Mouse (Mus musculus) hindbrain, embryonic 13.5 days (tissue): ENCODE measurements around the gene Ier5. TPM values are rescaled to one million over a fixed set of nuclear protein-coding genes. Genes with fewer than 3 reads are reported as not detected.

ENCODE experiments used
- ATAC-seq: fragments of 200-750 bp; cut with Nextera tagmentation; 2 replicates; pipeline ENCODE4 v1.8.0; 2017; ENCODE audit warnings: moderate TSS enrichment; ENCODE audit not compliant: low FRiP score
- H3K27ac ChIP-seq: fragments of 300-500 bp; sonication (generic); 2 replicates; pipeline ENCODE4 v1.5.1; 2015; ENCODE audit warnings: inconsistent platforms, mild to moderate bottlenecking, moderate library complexity
- H3K27me3 ChIP-seq: fragments of 300-500 bp; sonication (generic); 2 replicates; pipeline ENCODE4 v1.6.1; 2015; ENCODE audit warnings: mild to moderate bottlenecking, inconsistent platforms
- H3K36me3 ChIP-seq: fragments of 300-500 bp; sonication (generic); 2 replicates; pipeline ENCODE4 v1.6.1; 2015; ENCODE audit warnings: mild to moderate bottlenecking, inconsistent platforms
- H3K4me1 ChIP-seq: fragments of 300-500 bp; sonication (generic); replicated peaks from 2 replicates; pipeline ENCODE4 v1.6.1; 2015; ENCODE audit warnings: inconsistent platforms
- H3K4me2 ChIP-seq: fragments of 300-500 bp; sonication (generic); 2 replicates; pipeline ENCODE4 v1.6.1; 2015; ENCODE audit warnings: inconsistent platforms, mild to moderate bottlenecking, moderate library complexity
- H3K4me3 ChIP-seq: fragments of 300-500 bp; sonication (generic); 2 replicates; pipeline ENCODE4 v1.5.1; 2015; ENCODE audit warnings: mild to moderate bottlenecking, inconsistent platforms
- H3K9ac ChIP-seq: fragments of 300-500 bp; sonication (generic); 2 replicates; pipeline ENCODE4 v1.6.1; 2015; ENCODE audit warnings: mild to moderate bottlenecking, inconsistent platforms
- H3K9me3 ChIP-seq: fragments of 300-500 bp; sonication (generic); 2 replicates; pipeline ENCODE4 v1.6.1; 2016; ENCODE audit warnings: inconsistent platforms
- WGBS: fragments of 180-500 bp; shearing (Covaris S2); methylation state at CpG from one replicate; pipeline ENCODE4 v1.1.7; 2015; 5-methylcytosine and 5-hydroxymethylcytosine counted together
- polyA plus RNA-seq: library from polyadenylated mRNA; unstranded; fragments of >200 nt; fragmentation: Nextera tagmentation; extraction: Ambion mirVana; gene quantifications from 2 replicates; pipeline ENCODE4 v1.2.1, GENCODE M21; 2015

Ier5 gene
- polyA plus RNA-seq, 1 experiment from 2014 or later, result 8.8 TPM

- Histone ChIP-seq H3K4me1 (peaks cover 54% of the 10 kb centered on the region), H3K27ac (peak overlapping the region; percentile 75), H3K36me3 (no peaks in the 10 kb centered on the region), H3K4me3 (no peak overlapping the region), H3K9ac (no peak overlapping the region), H3K4me2 (no peak overlapping the region), H3K9me3 (no peaks in the 10 kb centered on the region), H3K27me3 (no peaks in the 10 kb centered on the region)
- ATAC-seq, result no peak
- 7% methylated on average over 7 of the region's 7 CpGs for WGBS
Observed at GRCm38 (mm10) chr1:155086416-155086815, 13.0 kb downstream of the Ier5 start.

GRCm38 (mm10) chr1:155084839-155085238, 14.6 kb downstream of the Ier5 start:
- H3K9me3 ChIP-seq, result no peaks in the 10 kb centered on the region
- no peak for ATAC-seq
- WGBS, result 42% methylated on average over 8 of the region's 8 CpGs
- no peaks in the 10 kb centered on the region for H3K36me3 ChIP-seq
- H3K9ac ChIP-seq, result no peak overlapping the region
- peak overlapping the region; percentile 30; the same call in 1 of the 2 replicates for H3K27ac ChIP-seq
- H3K4me3 ChIP-seq, result no peak overlapping the region
- peaks cover 60% of the 10 kb centered on the region for H3K4me1 ChIP-seq
- H3K4me2 ChIP-seq, result no peak overlapping the region
- no peaks in the 10 kb centered on the region for H3K27me3 ChIP-seq

- H3K27ac ChIP-seq, result peak overlapping the region; percentile 98
- under 1% methylated on average over 62 of the region's 77 CpGs for WGBS
- peak overlapping the region; percentile 66 for H3K4me2 ChIP-seq
- ATAC-seq, result peak; percentile 94
- H3K36me3 ChIP-seq, result no peaks in the 10 kb centered on the region
- H3K9ac ChIP-seq, result peak overlapping the region; percentile 78
- H3K9me3 ChIP-seq, result no peaks in the 10 kb centered on the region
- H3K4me1 ChIP-seq, result peaks cover 67% of the 10 kb centered on the region
- H3K27me3 ChIP-seq, result no peaks in the 10 kb centered on the region
- H3K4me3 ChIP-seq, result peak overlapping the region; percentile 43
Observed at GRCm38 (mm10) chr1:155083271-155084265, 15.9 kb downstream of the Ier5 start.

- WGBS, result 3% methylated on average over 13 of the region's 18 CpGs
- no peaks in the 10 kb centered on the region for H3K27me3 ChIP-seq
- peaks cover 74% of the 10 kb centered on the region for H3K4me1 ChIP-seq
- H3K4me3 ChIP-seq, result peak overlapping the region; percentile 43
- peak overlapping the region; percentile 78 for H3K9ac ChIP-seq
- ATAC-seq, result peak; percentile 62
- H3K27ac ChIP-seq, result peak overlapping the region; percentile 98
- no peaks in the 10 kb centered on the region for H3K36me3 ChIP-seq
- H3K4me2 ChIP-seq, result peak overlapping the region; percentile 66
- H3K9me3 ChIP-seq, result no peaks in the 10 kb centered on the region
Observed at GRCm38 (mm10) chr1:155082965-155083268, 16.5 kb downstream of the Ier5 start.

GRCm38 (mm10) chr1:155082158-155082964, 17.1 kb downstream of the Ier5 start:
- H3K4me2 ChIP-seq, result peak overlapping the region; percentile 66
- 5% methylated on average over 11 of the region's 11 CpGs for WGBS
- H3K4me1 ChIP-seq, result peaks cover 79% of the 10 kb centered on the region
- ATAC-seq, result no peak
- peak overlapping the region; percentile 78 for H3K9ac ChIP-seq
- no peaks in the 10 kb centered on the region for H3K27me3 ChIP-seq
- H3K36me3 ChIP-seq, result no peaks in the 10 kb centered on the region
- no peaks in the 10 kb centered on the region for H3K9me3 ChIP-seq
- H3K4me3 ChIP-seq, result peak overlapping the region; percentile 43
- peak overlapping the region; percentile 98 for H3K27ac ChIP-seq

- Histone ChIP-seq H3K27ac (peak overlapping the region; percentile 84), H3K9me3 (no peaks in the 10 kb centered on the region), H3K4me3 (no peak overlapping the region), H3K27me3 (no peaks in the 10 kb centered on the region), H3K4me2 (no peak overlapping the region), H3K9ac (no peak overlapping the region), H3K4me1 (peaks cover 60% of the 10 kb centered on the region), H3K36me3 (no peaks in the 10 kb centered on the region)
- ATAC-seq, result peak; percentile 30; the same call in 1 of the 2 replicates
- 38% methylated on average over 3 of the region's 3 CpGs for WGBS
Observed at GRCm38 (mm10) chr1:155077675-155078074, 21.8 kb downstream of the Ier5 start.

- H3K9ac ChIP-seq, result no peak overlapping the region
- no peaks in the 10 kb centered on the region for H3K27me3 ChIP-seq
- H3K27ac ChIP-seq, result no peak overlapping the region
- no peaks in the 10 kb centered on the region for H3K36me3 ChIP-seq
- WGBS, result 88% methylated on average over 7 of the region's 7 CpGs
- no peaks in the 10 kb centered on the region for H3K9me3 ChIP-seq
- no peak overlapping the region for H3K4me3 ChIP-seq
- peaks cover 61% of the 10 kb centered on the region for H3K4me1 ChIP-seq
- H3K4me2 ChIP-seq, result no peak overlapping the region
- ATAC-seq, result no peak
Observed at GRCm38 (mm10) chr1:155075856-155076255, 23.6 kb downstream of the Ier5 start.

- no peaks in the 10 kb centered on the region for H3K9me3 ChIP-seq
- peaks cover 61% of the 10 kb centered on the region for H3K4me1 ChIP-seq
- H3K27ac ChIP-seq, result no peak overlapping the region
- no peaks in the 10 kb centered on the region for H3K36me3 ChIP-seq
- H3K4me2 ChIP-seq, result no peak overlapping the region
- no peak for ATAC-seq
- WGBS, result 67% methylated on average over 7 of the region's 7 CpGs
- H3K9ac ChIP-seq, result no peak overlapping the region
- H3K27me3 ChIP-seq, result no peaks in the 10 kb centered on the region
- H3K4me3 ChIP-seq, result no peak overlapping the region
Observed at GRCm38 (mm10) chr1:155074856-155075255, 24.6 kb downstream of the Ier5 start.

- H3K9ac ChIP-seq, result no peak overlapping the region
- H3K27me3 ChIP-seq, result no peaks in the 10 kb centered on the region
- ATAC-seq, result no peak
- H3K4me2 ChIP-seq, result no peak overlapping the region
- H3K9me3 ChIP-seq, result no peaks in the 10 kb centered on the region
- no peaks in the 10 kb centered on the region for H3K36me3 ChIP-seq
- no peak overlapping the region for H3K4me3 ChIP-seq
- no peak overlapping the region for H3K27ac ChIP-seq
- H3K4me1 ChIP-seq, result peaks cover 57% of the 10 kb centered on the region
- 74% methylated on average over 6 of the region's 6 CpGs for WGBS
Observed at GRCm38 (mm10) chr1:155073905-155074304, 25.5 kb downstream of the Ier5 start.

- Histone ChIP-seq H3K4me2 (no peak overlapping the region), H3K27ac (no peak overlapping the region)
Observed at GRCm38 (mm10) chr1:155073133-155073532, 26.3 kb downstream of the Ier5 start.

GRCm38 (mm10) chr1:155071287-155071876, 28.1 kb downstream of the Ier5 start:
- 0 out of 2 replicates have a peak, but pooled peaks have one; percentile 27 for ATAC-seq
- WGBS, result 29% methylated on average over 7 of the region's 7 CpGs
- Histone ChIP-seq H3K9ac (no peak overlapping the region), H3K36me3 (no peaks in the 10 kb centered on the region), H3K27me3 (no peaks in the 10 kb centered on the region), H3K4me2 (no peak overlapping the region), H3K4me1 (peaks cover 36% of the 10 kb centered on the region), H3K4me3 (no peak overlapping the region), H3K9me3 (no peaks in the 10 kb centered on the region), H3K27ac (peak overlapping the region; percentile 6; the same call in 1 of the 2 replicates)

More at GRCm38 (mm10) chr1:155073133-155073532, 26.3 kb downstream of the Ier5 start:
- Histone ChIP-seq H3K9ac (no peak overlapping the region), H3K27me3 (no peaks in the 10 kb centered on the region), H3K4me1 (peaks cover 50% of the 10 kb centered on the region), H3K4me3 (no peak overlapping the region), H3K9me3 (no peaks in the 10 kb centered on the region), H3K36me3 (no peaks in the 10 kb centered on the region)
- WGBS, result 23% methylated on average over 7 of the region's 7 CpGs
- no peak for ATAC-seq
